Mouse (Mus musculus): Measurements from ENCODE around the gene Agtrap.

GRCm38 (mm10) chr4:148054961-148055695 is 32.7 kb downstream of the Agtrap start:
- TF ChIP-seq POLR2A (IDR thresholded peaks at IDR 0.05; ENCODE audit: borderline replicate concordance, extremely low read depth, insufficient read depth, insufficient read length, poor library complexity, severe bottlenecking) (no peak), CTCF (IDR thresholded peaks at IDR 0.05; ENCODE audit: borderline replicate concordance, extremely low read depth, insufficient read depth, insufficient read length) (no peak)

All from brain, embryonic 14.5 days (tissue).